ENCODE assay signal across 18 mouse cellular contexts in genomic region chr7:68851981-68852575, GRCm38 (mm10).
A peak's percentile ranks its signal among the peaks of the same experiment; 100 is the strongest.
DNase-seq lines count a peak whose midpoint lies in the region; ATAC-seq lines count a peak whose summit lies in the region.
"Had no signal": no experiment of that assay in that cellular context is flagged by ENCODE, and none has a peak within 500 bp of the region (broad histone marks: within the 10 kb centered on the region; RNA-seq: fewer than 3 reads in every experiment).

No protein-coding gene starts in this region.

- no peaks in the 10 kb centered on the region for H3K36me3 ChIP-seq in heart, embryonic 12.5 days
- H3K36me3 ChIP-seq: embryonic facial prominence, embryonic 12.5 days; limb, embryonic 15.5 days; midbrain, embryonic 15.5 days; neural tube, embryonic 15.5 days had no signal

- no peak overlapping the region for H3K27ac ChIP-seq in heart, embryonic 12.5 days (ENCODE audit: poor library complexity, severe bottlenecking)
- H3K27ac ChIP-seq: embryonic facial prominence, embryonic 12.5 days; limb, embryonic 15.5 days; midbrain, embryonic 15.5 days; neural tube, embryonic 15.5 days had no signal

- no peak overlapping the region for H3K4me2 ChIP-seq in heart, embryonic 12.5 days
- H3K4me2 ChIP-seq: embryonic facial prominence, embryonic 12.5 days; limb, embryonic 15.5 days; midbrain, embryonic 15.5 days; neural tube, embryonic 15.5 days had no signal

- no peaks in the 10 kb centered on the region; the same call in 1 of the 2 replicates for H3K4me1 ChIP-seq in heart, embryonic 12.5 days (replicated peaks)
- H3K4me1 ChIP-seq: embryonic facial prominence, embryonic 12.5 days; limb, embryonic 15.5 days; midbrain, embryonic 15.5 days; neural tube, embryonic 15.5 days had no signal

- 0 out of 2 replicates have a peak overlapping the region, but pooled peaks have one; percentile 28 for H3K9ac ChIP-seq in heart, embryonic 12.5 days
- H3K9ac ChIP-seq: embryonic facial prominence, embryonic 12.5 days; limb, embryonic 15.5 days; midbrain, embryonic 15.5 days; neural tube, embryonic 15.5 days had no signal

- DNase-seq in heart, postnatal 4 days: no peak
- DNase-seq in retina, postnatal 1 day: peak; percentile 35
- no peak for DNase-seq in retina, embryonic 14.5 days (ENCODE audit: low spot score)
- DNase-seq in layer of hippocampus, adult 9-11 months: peak; percentile 85
- DNase-seq in right cerebral cortex, postnatal 36 days (ENCODE audit: low spot score in 2 of 2): peak; percentile 24 to 32
- DNase-seq in urinary bladder, postnatal 4 days (ENCODE audit: low spot score in 2 of 2): no peak
- no peak for DNase-seq in thymus, postnatal 4 days
- DNase-seq: adrenal gland, postnatal 10 days; cerebellum, adult 18-20 months; gastrocnemius, postnatal 36 days; lung, postnatal 10 days; thymus, postnatal 25 days had no signal

- no peak overlapping the region for H3K4me3 ChIP-seq in heart, embryonic 12.5 days
- H3K4me3 ChIP-seq: embryonic facial prominence, embryonic 12.5 days; limb, embryonic 15.5 days; midbrain, embryonic 15.5 days; neural tube, embryonic 15.5 days had no signal

- WGBS in heart, embryonic 12.5 days: 53% methylated on average over 3 of the region's 3 CpGs

- no peaks in the 10 kb centered on the region for H3K27me3 ChIP-seq in heart, embryonic 12.5 days (replicated peaks)
- H3K27me3 ChIP-seq: embryonic facial prominence, embryonic 12.5 days; midbrain, embryonic 15.5 days; neural tube, embryonic 15.5 days had no signal

- H3K9me3 ChIP-seq in heart, embryonic 12.5 days (replicated peaks): no peaks in the 10 kb centered on the region
- H3K9me3 ChIP-seq: embryonic facial prominence, embryonic 12.5 days; limb, embryonic 15.5 days; midbrain, embryonic 15.5 days; neural tube, embryonic 15.5 days had no signal

- ATAC-seq in heart, embryonic 12.5 days (ENCODE audit: insufficient number of reproducible peaks, low FRiP score): no peak
- ATAC-seq: midbrain, embryonic 15.5 days; Patski had no signal

Comparison
In these comparisons a context has a peak if more than half of its experiments do, and no peak if none do; other contexts are left out.
1. DNase-seq: peak in retina, postnatal 1 day (single experiment), layer of hippocampus, adult 9-11 months (single experiment) and right cerebral cortex, postnatal 36 days (2 of 2); none in heart, postnatal 4 days (single experiment), retina, embryonic 14.5 days (single experiment), urinary bladder, postnatal 4 days (0 of 2) and thymus, postnatal 4 days (single experiment).